Mouse (Mus musculus) heart, postnatal 0 days (tissue): ENCODE results near the gene Sstr5.
A peak's percentile ranks its signal among the peaks of the same experiment; 100 is the strongest.

ENCODE experiments used
- CTCF ChIP-seq: IDR thresholded peaks from 2 replicates; pipeline ENCODE4 v1.5.1; 2016; ENCODE audit warnings: antibody characterized with exemption, control low read depth, low read depth
- EP300 ChIP-seq: IDR thresholded peaks from 2 replicates; pipeline ENCODE4 v1.6.1; 2016; ENCODE audit warnings: antibody characterized with exemption, low read depth

DNA sequence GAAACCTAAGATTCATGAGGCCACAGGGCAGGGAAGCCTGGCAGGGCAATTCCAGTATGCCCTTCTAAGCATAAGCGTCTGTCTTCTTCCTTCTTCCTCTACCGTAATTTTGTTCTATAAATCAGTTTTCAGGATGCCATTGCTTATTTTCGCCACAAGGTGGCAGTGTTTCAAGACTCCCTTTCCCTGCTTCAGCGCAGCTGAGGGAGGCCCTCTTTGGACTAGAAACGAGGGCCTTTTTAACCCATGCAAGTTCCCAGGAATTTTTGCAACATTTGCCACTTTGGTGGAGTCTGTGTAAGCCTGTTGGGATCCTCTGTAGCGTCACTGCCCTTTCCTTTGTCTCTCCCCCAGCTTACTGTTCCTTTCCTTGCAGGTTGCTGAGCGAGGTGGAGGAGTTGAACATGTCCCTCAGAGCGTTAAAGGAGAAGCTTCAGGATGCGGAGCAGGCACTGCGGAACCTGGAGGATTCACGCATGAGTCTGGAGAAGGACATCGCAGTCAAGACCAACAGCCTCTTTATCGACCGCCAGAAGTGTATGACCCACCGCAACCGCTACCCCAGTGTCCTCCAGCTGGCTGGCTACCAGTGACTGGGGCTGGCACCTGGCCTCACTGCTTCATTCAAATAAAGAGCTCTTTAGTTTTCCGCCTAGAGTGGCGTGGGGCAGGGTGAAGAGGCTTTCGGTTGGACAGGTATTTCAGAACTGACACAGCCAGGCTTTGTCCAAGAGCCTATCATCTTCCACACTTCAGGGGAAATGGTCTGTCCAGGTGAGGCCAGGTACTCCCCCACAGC lies 20.9 kb downstream of the Sstr5 start:
- TF ChIP-seq CTCF (peak; percentile 87), EP300 (no peak)
